Mouse (Mus musculus) heart, adult 2 months (tissue): ENCODE measurements at regions not wholly inside any gene's neighbourhood (a gene's known extent, or its start where the extent isn't known, plus 50 kb on each side); places are given as distances from the start of the nearest gene placed in this dataset.

Experiments used
- CTCF ChIP-seq: fragments of 200-600 bp; IDR thresholded peaks from 2 replicates; pipeline ENCODE4 v1.8.1; 2022; ENCODE audit warnings: antibody characterized with exemption, mild to moderate bottlenecking, moderate library complexity
- POLR2A ChIP-seq: fragments of 200-500 bp; IDR thresholded peaks from 2 replicates; pipeline ENCODE4 v1.6.1; 2011; ENCODE audit warnings: mild to moderate bottlenecking, low read depth, low read length, control low read depth; ENCODE audit not compliant: insufficient read depth

GRCm38 (mm10) chr15:5953106-5953505 is 346.5 kb upstream of the Dab2 start:
- no peak for TF ChIP-seq CTCF
- no peak for TF ChIP-seq POLR2A
